ENCODE assay signal across 15 mouse cellular contexts in the genomic region with DNA sequence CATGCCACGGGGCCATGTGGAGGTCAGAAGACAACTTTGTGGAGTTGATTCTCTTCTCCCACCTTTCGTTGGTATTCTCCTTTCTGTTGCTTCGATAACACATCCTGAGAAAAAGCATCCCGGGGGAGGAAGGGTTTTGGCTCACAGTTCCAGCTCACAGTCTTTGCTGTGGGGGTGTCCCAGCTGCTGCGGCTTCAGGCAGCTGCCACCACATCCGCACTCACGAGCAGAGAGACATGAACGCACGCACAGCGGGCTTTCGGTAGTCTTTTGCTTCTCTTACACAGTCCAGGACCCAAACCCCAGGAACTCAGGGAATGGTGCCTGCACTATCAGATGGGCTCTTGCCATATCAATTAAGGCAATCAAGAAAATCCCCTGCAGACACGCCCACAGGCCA. TPM values are rescaled to one million over a fixed set of nuclear protein-coding genes. Genes with fewer than 3 reads are reported as not detected.
DNase-seq lines count a peak whose midpoint lies in the region; ATAC-seq and TF ChIP-seq lines count a peak whose summit lies in the region.
"Had no signal": no experiment of that assay in that cellular context is flagged by ENCODE, and none has a peak within 500 bp of the region (broad histone marks: within the 10 kb centered on the region; RNA-seq: fewer than 3 reads in every experiment).

No protein-coding gene starts in this region.

- no peak for TF ChIP-seq POLR2A in cerebellum, adult 2 months (IDR thresholded peaks at IDR 0.05; ENCODE audit: borderline replicate concordance, insufficient read depth, low read length)

- intact Hi-C loops in gastrocnemius, adult 2 months (cut with DNase I), result no loop called here
- intact Hi-C loops in gastrocnemius, postnatal 14 days (cut with DNase I; ENCODE audit: low total_unique reads), result no loop called here

- 68% methylated on average over 12 of the region's 12 CpGs for WGBS in neural tube, embryonic 13.5 days
- 54% methylated on average over 12 of the region's 12 CpGs for WGBS in cerebellum, adult 2 months
- 54% methylated on average over 12 of the region's 12 CpGs for WGBS in intestine, embryonic 15.5 days

- H3K27ac ChIP-seq in gastrocnemius, adult 2 months, result peak overlapping the region; percentile 31; the same call in 1 of the 2 replicates
- H3K27ac ChIP-seq in neural tube, embryonic 13.5 days (replicated peaks), result peak overlapping the region; percentile 73
- H3K27ac ChIP-seq in cerebellum, adult 2 months (ENCODE audit: insufficient read depth, low read length), result no peak overlapping the region
- no peak overlapping the region for H3K27ac ChIP-seq in intestine, embryonic 15.5 days
- H3K27ac ChIP-seq: heart, embryonic 13.5 days; hindbrain, embryonic 10.5 days; liver, embryonic 14.5 days had no signal

- ATAC-seq in neural tube, embryonic 13.5 days (ENCODE audit: low read depth), result no peak
- no peak for ATAC-seq in intestine, embryonic 15.5 days

- peaks cover 61% of the 10 kb centered on the region for H3K4me1 ChIP-seq in neural tube, embryonic 13.5 days (replicated peaks)
- H3K4me1 ChIP-seq in cerebellum, adult 2 months (ENCODE audit: control insufficient read depth, insufficient read depth, low read length), result no peaks in the 10 kb centered on the region
- H3K4me1 ChIP-seq in intestine, embryonic 15.5 days (replicated peaks), result peaks cover 32% of the 10 kb centered on the region

- no peaks in the 10 kb centered on the region for H3K9me3 ChIP-seq in neural tube, embryonic 13.5 days
- no peaks in the 10 kb centered on the region for H3K9me3 ChIP-seq in intestine, embryonic 15.5 days
- H3K9me3 ChIP-seq: heart, embryonic 13.5 days; hindbrain, embryonic 10.5 days had no signal

- no peak overlapping the region for H3K9ac ChIP-seq in neural tube, embryonic 13.5 days
- H3K9ac ChIP-seq in intestine, embryonic 15.5 days, result no peak overlapping the region
- H3K9ac ChIP-seq: liver, embryonic 14.5 days had no signal

- no peak for TF ChIP-seq CTCF in gastrocnemius, adult 2 months (IDR thresholded peaks at IDR 0.05)
- TF ChIP-seq CTCF in cerebellum, adult 2 months (IDR thresholded peaks at IDR 0.05; ENCODE audit: borderline replicate concordance, insufficient read depth, low read depth, low read length), result no peak

- peaks cover 12% of the 10 kb centered on the region; the same call in 1 of the 2 replicates for H3K27me3 ChIP-seq in neural tube, embryonic 13.5 days
- no peaks in the 10 kb centered on the region; the same call in 1 of the 2 replicates for H3K27me3 ChIP-seq in cerebellum, adult 2 months (ENCODE audit: control insufficient read depth, insufficient read depth, low read length)
- H3K27me3 ChIP-seq in intestine, embryonic 15.5 days (replicated peaks), result no peaks in the 10 kb centered on the region
- H3K27me3 ChIP-seq: heart, embryonic 13.5 days had no signal

- no peak for DNase-seq in gastrocnemius, adult 2 months
- DNase-seq in gastrocnemius, postnatal 14 days, result no peak
- no peak for DNase-seq in neural tube, embryonic 10.5 days (ENCODE audit: extremely low spot score, low spot score)
- peak; percentile 44 for DNase-seq in induced T-regulatory cell, adult 2 months (ENCODE audit: low read depth)
- peak; percentile 40 to 44 for DNase-seq in thymus, postnatal 10 days (ENCODE audit: low spot score in 2 of 2)
- DNase-seq in cerebellum, adult 2 months, result no peak
- DNase-seq: cerebellum, adult 18-20 months; gastrocnemius, postnatal 25 days; kidney, adult 8-10 months; lung, postnatal 10 days had no signal

- H3K4me2 ChIP-seq in neural tube, embryonic 13.5 days, result no peak overlapping the region
- H3K4me2 ChIP-seq in intestine, embryonic 15.5 days (replicated peaks), result no peak overlapping the region
- H3K4me2 ChIP-seq: heart, embryonic 13.5 days had no signal

- H3K36me3 ChIP-seq in neural tube, embryonic 13.5 days, result no peaks in the 10 kb centered on the region
- no peaks in the 10 kb centered on the region for H3K36me3 ChIP-seq in intestine, embryonic 15.5 days
- H3K36me3 ChIP-seq: heart, embryonic 13.5 days had no signal

- peak overlapping the region; percentile 24 for H3K4me3 ChIP-seq in gastrocnemius, adult 2 months
- no peak overlapping the region for H3K4me3 ChIP-seq in neural tube, embryonic 13.5 days
- no peak overlapping the region for H3K4me3 ChIP-seq in cerebellum, adult 2 months (replicated peaks; ENCODE audit: insufficient read depth, low read depth, low read length)
- no peak overlapping the region for H3K4me3 ChIP-seq in intestine, embryonic 15.5 days (replicated peaks)
- H3K4me3 ChIP-seq: heart, embryonic 13.5 days; hindbrain, embryonic 10.5 days had no signal

RNA-seq across cellular contexts. Expression of gene Galnt10, which starts 37.9 kb away (rescaled TPM):
- 1 to 10 TPM; 5.1 to 6.4 TPM for total RNA-seq in gastrocnemius, adult 2 months (2021)
- total RNA-seq in gastrocnemius, postnatal 14 days (2021), result 10 to 100 TPM; 11.3 to 12.4 TPM
- polyA plus RNA-seq in neural tube, embryonic 13.5 days (2015; fragmentation: Nextera tagmentation; extraction: Ambion mirVana), result 12.2 and 13.0 TPM in 2 replicates
- polyA plus RNA-seq in cerebellum, adult 2 months (2012; rRNA removed), result 9.9 and 11.2 TPM in 2 replicates
- 19.3 and 20.3 TPM in 2 replicates for polyA plus RNA-seq in intestine, embryonic 15.5 days (2015; fragmentation: Nextera tagmentation; extraction: Ambion mirVana)

Comparison
In these comparisons a context has a peak if more than half of its experiments do, and no peak if none do; other contexts are left out.
1. DNase-seq: peak in induced T-regulatory cell, adult 2 months (single experiment) and thymus, postnatal 10 days (2 of 2); none in gastrocnemius, adult 2 months (single experiment), gastrocnemius, postnatal 14 days (single experiment), neural tube, embryonic 10.5 days (single experiment) and cerebellum, adult 2 months (0 of 2).
2. H3K27ac ChIP-seq: peak in gastrocnemius, adult 2 months (single experiment) and neural tube, embryonic 13.5 days (single experiment); none in cerebellum, adult 2 months (single experiment) and intestine, embryonic 15.5 days (single experiment).